Mouse (Mus musculus) ES-Bruce4 (cell line): ENCODE measurements around the gene Dennd4b.

Experiments
- CTCF ChIP-seq: IDR thresholded peaks from one replicate; pipeline ENCODE4 v1.8.1; 2011; ENCODE audit warnings: low read depth, low read length
- EP300 ChIP-seq: IDR thresholded peaks from 2 replicates; pipeline ENCODE4 v1.6.1; 2011; ENCODE audit warnings: low read depth, low read length; ENCODE audit not compliant: insufficient read depth
- POLR2A ChIP-seq: IDR thresholded peaks from one replicate; pipeline ENCODE4 v1.8.1; 2011; ENCODE audit warnings: low read length; ENCODE audit not compliant: insufficient read depth

DNA sequence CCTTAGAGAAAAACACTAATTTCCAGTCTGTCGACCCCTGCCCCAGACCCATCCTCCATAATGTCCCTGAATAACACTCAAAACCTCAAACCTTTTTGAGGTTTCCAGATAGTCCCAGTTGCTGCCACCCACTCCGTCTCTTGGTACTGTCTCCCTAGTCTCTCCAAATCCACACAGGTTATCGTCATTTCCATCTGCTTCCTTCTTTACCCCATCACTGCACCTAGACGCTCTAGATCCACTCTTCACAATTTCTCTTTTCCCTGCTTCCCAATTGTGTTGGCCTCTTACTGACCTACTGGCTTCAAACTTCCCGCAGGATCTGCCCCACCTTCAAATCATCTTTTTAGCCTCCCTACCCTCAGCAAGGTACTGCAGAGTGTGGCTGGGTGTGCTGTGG, 43.9 kb upstream of the Dennd4b start:
- TF ChIP-seq EP300 (no peak), CTCF (no peak), POLR2A (no peak)
